Mouse (Mus musculus) frontal cortex, adult 2 months (tissue): Measurements from ENCODE around the gene Mcpt8. TPM values are rescaled to one million over a fixed set of nuclear protein-coding genes. Genes with fewer than 3 reads are reported as not detected.

ENCODE experiments used
- polyA plus RNA-seq: library from polyadenylated mRNA; depleted of rRNA; stranded (reverse); fragments of >200 nt; gene quantifications from 2 replicates; pipeline ENCODE4 v1.2.3, GENCODE M21; 2012; rRNA removed

Mcpt8 gene
- polyA plus RNA-seq, 1 experiment: not detected

Other genes starting within 250 kb of the Mcpt8 start
- gene Nynrin, start 231.3 kb downstream of the Mcpt8 start, polyA plus RNA-seq: 3.8 and 4.3 TPM in 2 replicates
- 0.25 and 0.26 TPM in 2 replicates for gene Cbln3, start 200.9 kb downstream of the Mcpt8 start, polyA plus RNA-seq
- 10.3 and 12.2 TPM in 2 replicates for gene Khnyn, start 200.3 kb downstream of the Mcpt8 start, polyA plus RNA-seq
- 122 and 128 TPM in 2 replicates for gene Sdr39u1, start 185.0 kb downstream of the Mcpt8 start, polyA plus RNA-seq
- 0.08 and 0.11 TPM in 2 replicates for gene Cma1, start 140.6 kb downstream of the Mcpt8 start, polyA plus RNA-seq
- gene Cma2, start 134.3 kb downstream of the Mcpt8 start, polyA plus RNA-seq: not detected in 2 replicates
- gene Mcpt1, start 67.3 kb downstream of the Mcpt8 start, polyA plus RNA-seq: not detected in 2 replicates
- not detected in 2 replicates for gene Mcpt9, start 54.8 kb downstream of the Mcpt8 start, polyA plus RNA-seq
- gene Mcpt2, start 43.2 kb downstream of the Mcpt8 start, polyA plus RNA-seq: not detected in 2 replicates
- gene Mcpt4, start 23.0 kb downstream of the Mcpt8 start, polyA plus RNA-seq: 0.10 TPM in 1 of 2 replicates, not detected in the other
- 0.20 TPM in 1 of 2 replicates, not detected in the other for gene Ctsg, start 17.3 kb upstream of the Mcpt8 start, polyA plus RNA-seq
- 0.34 and 1.3 TPM in 2 replicates for gene Gzme, start 35.4 kb upstream of the Mcpt8 start, polyA plus RNA-seq
- 1.2 and 3.4 TPM in 2 replicates for gene Gzmd, start 47.3 kb upstream of the Mcpt8 start, polyA plus RNA-seq
- 1.4 and 3.8 TPM in 2 replicates for gene Gzmg, start 74.3 kb upstream of the Mcpt8 start, polyA plus RNA-seq
- not detected in 2 replicates for gene Gzmn, start 89.3 kb upstream of the Mcpt8 start, polyA plus RNA-seq
- gene Gzmf, start 126.1 kb upstream of the Mcpt8 start, polyA plus RNA-seq: 1.4 and 3.7 TPM in 2 replicates
- gene Gzmc, start 149.4 kb upstream of the Mcpt8 start, polyA plus RNA-seq: 0.62 and 1.6 TPM in 2 replicates
- 0.08 and 0.21 TPM in 2 replicates for gene Gzmb, start 177.0 kb upstream of the Mcpt8 start, polyA plus RNA-seq